Mouse (Mus musculus) left cerebral cortex, adult 18-20 months (tissue): ENCODE data around the gene Txndc12. TPM values are rescaled to one million over a fixed set of nuclear protein-coding genes. Genes with fewer than 3 reads are reported as not detected.

Experiments used
- total RNA-seq, 2 experiments: library from RNA; stranded (reverse); gene quantifications; 2 replicates each; pipeline ENCODE4 v1.2.3; 2021

Txndc12 gene
- total RNA-seq, 2 experiments from 2014 or later, result 39.6 to 44.2 TPM

Other genes with a start within 250 kb of the Txndc12 start
- 10 to 100 TPM; 23.9 to 30.1 TPM for gene Cc2d1b, start 214.7 kb upstream of the Txndc12 start, total RNA-seq
- gene 3110021N24Rik, start 115.0 kb upstream of the Txndc12 start, total RNA-seq, result 1 to 10 TPM in 1 of 2 experiments, under 1 TPM in 1; 0.91 to 1.8 TPM
- gene Zfyve9, start 53.8 kb upstream of the Txndc12 start, total RNA-seq, result 10 to 100 TPM; 72.4 to 73.0 TPM
- gene Btf3l4, start 987 bp upstream of the Txndc12 start, total RNA-seq, result 10 to 100 TPM; 85.6 to 91.5 TPM
- 10 to 100 TPM; 18.4 TPM for gene Kti12, start 13.2 kb downstream of the Txndc12 start, total RNA-seq
- not detected for gene A730015C16Rik, start 14.0 kb downstream of the Txndc12 start, total RNA-seq
- 10 to 100 TPM; 87.8 to 89.9 TPM for gene Rab3b, start 44.5 kb downstream of the Txndc12 start, total RNA-seq
- 100 to 1,000 TPM; 126 to 140 TPM for gene Nrd1, start 166.1 kb downstream of the Txndc12 start, total RNA-seq